In genomic region chr7:34168470-34169251, GRCm38 (mm10) we compare ENCODE assay signal across 7 mouse cellular contexts. TPM values are rescaled to one million over a fixed set of nuclear protein-coding genes. Genes with fewer than 3 reads are reported as not detected.
A peak's percentile ranks its signal among the peaks of the same experiment; 100 is the strongest.
DNase-seq lines count a peak whose midpoint lies in the region; ATAC-seq and TF ChIP-seq lines count a peak whose summit lies in the region.

No protein-coding gene starts in this region.

- no peak for TF ChIP-seq CTCF in kidney, adult 2 months (conservative IDR thresholded peaks at IDR 0.05; ENCODE audit: insufficient read depth, insufficient read length, low read depth, low read length)
- no peak for TF ChIP-seq CTCF in spleen, adult 2 months (IDR thresholded peaks at IDR 0.05; ENCODE audit: extremely low read depth, insufficient read depth, insufficient read length, insufficient replicate concordance)

- no peaks in the 10 kb centered on the region; the same call in 1 of the 2 replicates for H3K4me1 ChIP-seq in embryonic facial prominence, embryonic 11.5 days (ENCODE audit: control insufficient read depth, insufficient read depth, low read length)
- no peaks in the 10 kb centered on the region for H3K4me1 ChIP-seq in kidney, adult 2 months (ENCODE audit: control insufficient read depth, insufficient read depth, low read length)
- H3K4me1 ChIP-seq in limb, embryonic 12.5 days (replicated peaks): peaks cover 9% of the 10 kb centered on the region
- peaks cover 13% of the 10 kb centered on the region for H3K4me1 ChIP-seq in midbrain, embryonic 15.5 days
- H3K4me1 ChIP-seq in spleen, adult 2 months (ENCODE audit: control insufficient read depth, insufficient read depth, insufficient read length): no peaks in the 10 kb centered on the region; the same call in none of the 2 replicates

- no peaks in the 10 kb centered on the region for H3K27me3 ChIP-seq in embryonic facial prominence, embryonic 11.5 days (ENCODE audit: control insufficient read depth, insufficient read depth, low read length)
- no peaks in the 10 kb centered on the region for H3K27me3 ChIP-seq in kidney, adult 2 months (replicated peaks; ENCODE audit: control insufficient read depth, insufficient read depth, low read length)
- H3K27me3 ChIP-seq in limb, embryonic 12.5 days: no peaks in the 10 kb centered on the region
- no peaks in the 10 kb centered on the region for H3K27me3 ChIP-seq in midbrain, embryonic 15.5 days (replicated peaks)
- no peaks in the 10 kb centered on the region for H3K27me3 ChIP-seq in spleen, adult 2 months (ENCODE audit: control insufficient read depth, insufficient read depth, low read length)

- TF ChIP-seq POLR2A in kidney, adult 2 months (IDR thresholded peaks at IDR 0.05; ENCODE audit: low read depth, low read length): peak; percentile 90
- TF ChIP-seq POLR2A in spleen, adult 2 months (IDR thresholded peaks at IDR 0.05; ENCODE audit: low read depth, low read length): peak; percentile 73

- peaks cover 6% of the 10 kb centered on the region; the same call in 1 of the 2 replicates for H3K36me3 ChIP-seq in embryonic facial prominence, embryonic 11.5 days (replicated peaks; ENCODE audit: control insufficient read depth, insufficient read depth, low read depth, low read length)
- peaks cover under 1% of the 10 kb centered on the region; the same call in 1 of the 2 replicates for H3K36me3 ChIP-seq in kidney, adult 2 months (ENCODE audit: control insufficient read depth, insufficient read depth, low read length)
- peaks cover 16% of the 10 kb centered on the region for H3K36me3 ChIP-seq in limb, embryonic 12.5 days
- H3K36me3 ChIP-seq in midbrain, embryonic 15.5 days (replicated peaks): peaks cover 6% of the 10 kb centered on the region
- H3K36me3 ChIP-seq in spleen, adult 2 months (ENCODE audit: control insufficient read depth, insufficient read depth, low read length): peaks cover 3% of the 10 kb centered on the region; the same call in 1 of the 2 replicates

- peak overlapping the region; percentile 77; the same call in 1 of the 2 replicates for H3K4me2 ChIP-seq in embryonic facial prominence, embryonic 11.5 days (ENCODE audit: low read depth, low read length)
- H3K4me2 ChIP-seq in limb, embryonic 12.5 days: peak overlapping the region; percentile 77
- peak overlapping the region; percentile 76 for H3K4me2 ChIP-seq in midbrain, embryonic 15.5 days

- 10% methylated on average over 24 of the region's 30 CpGs for WGBS in embryonic facial prominence, embryonic 11.5 days
- 9% methylated on average over 30 of the region's 30 CpGs for WGBS in kidney, adult 2 months
- WGBS in limb, embryonic 12.5 days: 9% methylated on average over 30 of the region's 30 CpGs
- 9% methylated on average over 30 of the region's 30 CpGs for WGBS in midbrain, embryonic 15.5 days
- WGBS in spleen, adult 2 months: 12% methylated on average over 29 of the region's 30 CpGs

- H3K9me3 ChIP-seq in embryonic facial prominence, embryonic 11.5 days (replicated peaks; ENCODE audit: control insufficient read depth, low read length): no peaks in the 10 kb centered on the region
- no peaks in the 10 kb centered on the region for H3K9me3 ChIP-seq in limb, embryonic 12.5 days
- no peaks in the 10 kb centered on the region for H3K9me3 ChIP-seq in midbrain, embryonic 15.5 days

- peak overlapping the region; percentile 95 for H3K4me3 ChIP-seq in embryonic facial prominence, embryonic 11.5 days (ENCODE audit: low read depth, low read length)
- H3K4me3 ChIP-seq in kidney, adult 2 months (ENCODE audit: insufficient read depth, low read depth, low read length): peak overlapping the region; percentile 94
- H3K4me3 ChIP-seq in limb, embryonic 12.5 days (replicated peaks): peak overlapping the region; percentile 90
- peak overlapping the region; percentile 98 for H3K4me3 ChIP-seq in midbrain, embryonic 15.5 days
- H3K4me3 ChIP-seq in spleen, adult 2 months (ENCODE audit: extremely low read depth, insufficient read depth, insufficient read length): peak overlapping the region; percentile 98

- peak; percentile 95 for ATAC-seq in embryonic facial prominence, embryonic 11.5 days (replicated peaks; ENCODE audit: insufficient number of reproducible peaks, low FRiP score, low TSS enrichment, low read depth)
- ATAC-seq in limb, embryonic 12.5 days (ENCODE audit: insufficient number of reproducible peaks, insufficient read depth, low FRiP score, low TSS enrichment, low read depth): peak; percentile 88
- ATAC-seq in midbrain, embryonic 15.5 days (replicated peaks): peak; percentile 97

- H3K9ac ChIP-seq in embryonic facial prominence, embryonic 11.5 days (replicated peaks; ENCODE audit: low read length): peak overlapping the region; percentile 97
- peak overlapping the region; percentile 96 for H3K9ac ChIP-seq in limb, embryonic 12.5 days (replicated peaks)
- peak overlapping the region; percentile 86 for H3K9ac ChIP-seq in midbrain, embryonic 15.5 days

- H3K27ac ChIP-seq in embryonic facial prominence, embryonic 11.5 days (replicated peaks; ENCODE audit: low read depth, low read length): peak overlapping the region; percentile 87
- peak overlapping the region; percentile 87 for H3K27ac ChIP-seq in kidney, adult 2 months (ENCODE audit: insufficient read depth, low read depth, low read length)
- H3K27ac ChIP-seq in limb, embryonic 12.5 days: peak overlapping the region; percentile 94
- H3K27ac ChIP-seq in midbrain, embryonic 15.5 days: peak overlapping the region; percentile 84
- H3K27ac ChIP-seq in spleen, adult 2 months (ENCODE audit: insufficient read depth, low read length): peak overlapping the region; percentile 81

- peak; percentile 96 for DNase-seq in adrenal gland, postnatal 14 days
- DNase-seq in embryonic facial prominence, embryonic 11.5 days (ENCODE audit: low spot score): peak; percentile 92
- DNase-seq in heart, adult 18-20 months: peak; percentile 94
- DNase-seq in kidney, adult 2 months: peak; percentile 94
- DNase-seq in spleen, adult 2 months (ENCODE audit: low read depth in 1 of 2, low spot score in 2 of 2): peak; percentile 54 to 85

RNA-seq across cellular contexts. Expression of gene Uba2, which starts 0.7 kb away (rescaled TPM):
- total RNA-seq in adrenal gland, postnatal 14 days (2021): 80.4 and 83.4 TPM in 2 replicates
- polyA plus RNA-seq in embryonic facial prominence, embryonic 11.5 days (2014; fragmentation: Nextera tagmentation; extraction: Ambion mirVana): 285 and 288 TPM in 2 replicates
- total RNA-seq in heart, adult 18-20 months (2021): 10 to 100 TPM; 27.2 to 33.3 TPM
- polyA plus RNA-seq in kidney, adult 2 months (2012; rRNA removed): 28.4 and 32.7 TPM in 2 replicates
- polyA plus RNA-seq in limb, embryonic 12.5 days (2016; fragmentation: Nextera tagmentation; extraction: Ambion mirVana): 275 and 276 TPM in 2 replicates
- 169 and 180 TPM in 2 replicates for polyA plus RNA-seq in midbrain, embryonic 15.5 days (2015; fragmentation: Nextera tagmentation; extraction: Ambion mirVana)
- 24.7 and 29.6 TPM in 2 replicates for polyA plus RNA-seq in spleen, adult 2 months (2012; rRNA removed)

RNA-seq across cellular contexts. Expression of gene Pdcd2l, which starts 27.8 kb away (rescaled TPM):
- total RNA-seq in adrenal gland, postnatal 14 days (2021): 19.0 and 22.2 TPM in 2 replicates
- polyA plus RNA-seq in embryonic facial prominence, embryonic 11.5 days (2014; fragmentation: Nextera tagmentation; extraction: Ambion mirVana): 59.0 and 60.9 TPM in 2 replicates
- 10 to 100 TPM; 18.7 to 23.5 TPM for total RNA-seq in heart, adult 18-20 months (2021)
- 22.8 and 25.1 TPM in 2 replicates for polyA plus RNA-seq in kidney, adult 2 months (2012; rRNA removed)
- polyA plus RNA-seq in limb, embryonic 12.5 days (2016; fragmentation: Nextera tagmentation; extraction: Ambion mirVana): 72.2 and 75.0 TPM in 2 replicates
- 80.2 and 86.5 TPM in 2 replicates for polyA plus RNA-seq in midbrain, embryonic 15.5 days (2015; fragmentation: Nextera tagmentation; extraction: Ambion mirVana)
- 20.2 and 25.7 TPM in 2 replicates for polyA plus RNA-seq in spleen, adult 2 months (2012; rRNA removed)

RNA-seq across cellular contexts. Expression of gene Wtip, which starts 35.6 kb away (rescaled TPM):
- total RNA-seq in adrenal gland, postnatal 14 days (2021): 27.3 and 29.2 TPM in 2 replicates
- 4.3 and 6.7 TPM in 2 replicates for polyA plus RNA-seq in embryonic facial prominence, embryonic 11.5 days (2014; fragmentation: Nextera tagmentation; extraction: Ambion mirVana)
- total RNA-seq in heart, adult 18-20 months (2021): 10 to 100 TPM in 1 of 2 experiments, 1 to 10 TPM in 1; 7.0 to 10.8 TPM
- polyA plus RNA-seq in kidney, adult 2 months (2012; rRNA removed): 22.6 and 28.7 TPM in 2 replicates
- 8.4 and 8.8 TPM in 2 replicates for polyA plus RNA-seq in limb, embryonic 12.5 days (2016; fragmentation: Nextera tagmentation; extraction: Ambion mirVana)
- 4.3 and 6.4 TPM in 2 replicates for polyA plus RNA-seq in midbrain, embryonic 15.5 days (2015; fragmentation: Nextera tagmentation; extraction: Ambion mirVana)
- 7.1 and 10.0 TPM in 2 replicates for polyA plus RNA-seq in spleen, adult 2 months (2012; rRNA removed)

Comparison
In these comparisons a context has a peak if more than half of its experiments do, and no peak if none do; other contexts are left out.
1. Peak in every context shown above with its lines: DNase-seq, ATAC-seq, H3K4me3 ChIP-seq and H3K27ac ChIP-seq.